In genomic region chr11:89020681-89021305, GRCm38 (mm10) we compare ENCODE assay signal across 15 mouse cellular contexts. TPM values are rescaled to one million over a fixed set of nuclear protein-coding genes. Genes with fewer than 3 reads are reported as not detected.
DNase-seq lines count a peak whose midpoint lies in the region; ATAC-seq and TF ChIP-seq lines count a peak whose summit lies in the region.
"Had no signal": no experiment of that assay in that cellular context is flagged by ENCODE, and none has a peak within 500 bp of the region (broad histone marks: within the 10 kb centered on the region; RNA-seq: fewer than 3 reads in every experiment).

No protein-coding gene starts in this region.

- H3K27me3 ChIP-seq in kidney, adult 2 months (replicated peaks; ENCODE audit: control insufficient read depth, insufficient read depth, low read length), result no peaks in the 10 kb centered on the region
- H3K27me3 ChIP-seq in kidney, embryonic 16.5 days (ENCODE audit: insufficient read depth, low read length), result no peaks in the 10 kb centered on the region
- no peaks in the 10 kb centered on the region for H3K27me3 ChIP-seq in intestine, postnatal 0 days (replicated peaks; ENCODE audit: control insufficient read depth, insufficient read depth, low read length)

- no peaks in the 10 kb centered on the region for H3K9me3 ChIP-seq in kidney, embryonic 16.5 days (ENCODE audit: low read length)
- H3K9me3 ChIP-seq in intestine, postnatal 0 days (ENCODE audit: control insufficient read depth), result no peaks in the 10 kb centered on the region

- H3K36me3 ChIP-seq in kidney, adult 2 months (ENCODE audit: control insufficient read depth, insufficient read depth, low read length), result peaks cover 7% of the 10 kb centered on the region
- peaks cover 11% of the 10 kb centered on the region for H3K36me3 ChIP-seq in kidney, embryonic 16.5 days (ENCODE audit: insufficient read depth, low read length)
- H3K36me3 ChIP-seq in intestine, postnatal 0 days (ENCODE audit: control insufficient read depth, insufficient read depth), result peaks cover 42% of the 10 kb centered on the region

- peak; percentile 29 for DNase-seq in CD4-positive, CD25-positive, alpha-beta regulatory T cell, adult 2 months (ENCODE audit: low read depth, low spot score)
- no peak for DNase-seq in kidney, adult 2 months
- peak; percentile 93 for DNase-seq in ES-CJ7 (ENCODE audit: low read depth, low spot score)
- no peak for DNase-seq in spleen, postnatal 4 days (ENCODE audit: low spot score in 2 of 2)
- DNase-seq: kidney, adult 11 months; layer of hippocampus, postnatal 36 days had no signal

- H3K4me3 ChIP-seq in kidney, adult 2 months (ENCODE audit: insufficient read depth, low read depth, low read length), result no peak overlapping the region
- no peak overlapping the region for H3K4me3 ChIP-seq in kidney, embryonic 16.5 days (ENCODE audit: low read length)
- no peak overlapping the region for H3K4me3 ChIP-seq in intestine, postnatal 0 days (ENCODE audit: low read depth, low read length)

- peak; percentile 28 for TF ChIP-seq CTCF in kidney, adult 2 months (conservative IDR thresholded peaks at IDR 0.05; ENCODE audit: insufficient read depth, insufficient read length, low read depth, low read length)
- peak; percentile 68 for TF ChIP-seq CTCF in intestine, postnatal 0 days (IDR thresholded peaks at IDR 0.05; ENCODE audit: low read depth)

- no peak overlapping the region for H3K27ac ChIP-seq in kidney, adult 2 months (ENCODE audit: insufficient read depth, low read depth, low read length)
- no peak overlapping the region for H3K27ac ChIP-seq in kidney, embryonic 16.5 days (ENCODE audit: low read length)
- peak overlapping the region; percentile 79; the same call in 1 of the 2 replicates for H3K27ac ChIP-seq in intestine, postnatal 0 days (ENCODE audit: low read depth, low read length)
- H3K27ac ChIP-seq: macrophage had no signal

- no peak overlapping the region for H3K4me2 ChIP-seq in kidney, embryonic 16.5 days (replicated peaks; ENCODE audit: low read depth, low read length)
- H3K4me2 ChIP-seq in intestine, postnatal 0 days (replicated peaks; ENCODE audit: low read depth), result no peak overlapping the region

- H3K4me1 ChIP-seq in kidney, adult 2 months (ENCODE audit: control insufficient read depth, insufficient read depth, low read length), result peaks cover 13% of the 10 kb centered on the region; the same call in 1 of the 2 replicates
- peaks cover 6% of the 10 kb centered on the region for H3K4me1 ChIP-seq in kidney, embryonic 16.5 days (ENCODE audit: insufficient read depth, low read length)
- H3K4me1 ChIP-seq in intestine, postnatal 0 days (replicated peaks; ENCODE audit: control insufficient read depth, insufficient read depth, low read length), result peaks cover 10% of the 10 kb centered on the region; the same call in 1 of the 2 replicates

- 72% methylated on average over 9 of the region's 9 CpGs for WGBS in kidney, adult 2 months
- 72% methylated on average over 9 of the region's 9 CpGs for WGBS in kidney, embryonic 16.5 days
- WGBS in intestine, postnatal 0 days, result 60% methylated on average over 9 of the region's 9 CpGs

- TF ChIP-seq POLR2A in kidney, adult 2 months (IDR thresholded peaks at IDR 0.05; ENCODE audit: low read depth, low read length), result no peak

- ATAC-seq in CD4-positive, CD25-positive, alpha-beta regulatory T cell, adult 4 months, result no peak
- no peak for ATAC-seq in kidney, embryonic 16.5 days (ENCODE audit: low FRiP score, low TSS enrichment)
- ATAC-seq in intestine, postnatal 0 days, result no peak
- ATAC-seq in megakaryocyte, adult 5-6 weeks (ENCODE audit: poor library complexity, severe bottlenecking), result no peak

- H3K9ac ChIP-seq in kidney, embryonic 16.5 days (replicated peaks; ENCODE audit: low read length), result no peak overlapping the region
- no peak overlapping the region for H3K9ac ChIP-seq in intestine, postnatal 0 days (ENCODE audit: low read depth, low read length)

RNA-seq across cellular contexts. Expression of gene Trim25, which starts 21.6 kb away (rescaled TPM):
- polyA plus RNA-seq in CD4-positive, CD25-positive, alpha-beta regulatory T cell, adult 4 months (2017; shearing (Covaris generic)), result 10 to 100 TPM; 14.0 to 25.6 TPM
- 27.3 and 35.0 TPM in 2 replicates for polyA plus RNA-seq in kidney, adult 2 months (2012; rRNA removed)
- polyA plus RNA-seq in kidney, embryonic 16.5 days (2015; fragmentation: Nextera tagmentation; extraction: Ambion mirVana), result 17.0 and 17.8 TPM in 2 replicates
- polyA plus RNA-seq in intestine, postnatal 0 days (2015; fragmentation: Nextera tagmentation; extraction: Ambion mirVana), result 24.2 and 26.2 TPM in 2 replicates
- total RNA-seq in megakaryocyte, adult 5-6 weeks (2015), result 33.4 and 33.7 TPM in 2 replicates
- 24.5 and 28.7 TPM in 2 replicates for total RNA-seq in megakaryocyte, adult 5-6 weeks (2017)

RNA-seq across cellular contexts. Expression of gene Dgke, which starts 45.9 kb away (rescaled TPM):
- 1 to 10 TPM; 4.6 to 7.3 TPM for polyA plus RNA-seq in CD4-positive, CD25-positive, alpha-beta regulatory T cell, adult 4 months (2017; shearing (Covaris generic))
- polyA plus RNA-seq in kidney, adult 2 months (2012; rRNA removed), result 2.4 and 2.8 TPM in 2 replicates
- polyA plus RNA-seq in kidney, embryonic 16.5 days (2015; fragmentation: Nextera tagmentation; extraction: Ambion mirVana), result 4.0 and 4.3 TPM in 2 replicates
- 1.7 and 2.0 TPM in 2 replicates for polyA plus RNA-seq in intestine, postnatal 0 days (2015; fragmentation: Nextera tagmentation; extraction: Ambion mirVana)
- 1.1 and 1.3 TPM in 2 replicates for total RNA-seq in megakaryocyte, adult 5-6 weeks (2015)
- 2.6 and 2.7 TPM in 2 replicates for total RNA-seq in megakaryocyte, adult 5-6 weeks (2017)

RNA-seq across cellular contexts. Expression of gene Coil, which starts 50.7 kb away (rescaled TPM):
- 1 to 10 TPM; 6.0 to 9.6 TPM for polyA plus RNA-seq in CD4-positive, CD25-positive, alpha-beta regulatory T cell, adult 4 months (2017; shearing (Covaris generic))
- polyA plus RNA-seq in kidney, adult 2 months (2012; rRNA removed), result 3.1 and 3.6 TPM in 2 replicates
- polyA plus RNA-seq in kidney, embryonic 16.5 days (2015; fragmentation: Nextera tagmentation; extraction: Ambion mirVana), result 16.7 and 17.4 TPM in 2 replicates
- 4.1 and 4.6 TPM in 2 replicates for polyA plus RNA-seq in intestine, postnatal 0 days (2015; fragmentation: Nextera tagmentation; extraction: Ambion mirVana)
- total RNA-seq in megakaryocyte, adult 5-6 weeks (2015), result 6.6 and 7.2 TPM in 2 replicates
- total RNA-seq in megakaryocyte, adult 5-6 weeks (2017), result 6.4 and 7.0 TPM in 2 replicates

RNA-seq across cellular contexts. Expression of gene Gm525, which starts 52.8 kb away (rescaled TPM):
- polyA plus RNA-seq in CD4-positive, CD25-positive, alpha-beta regulatory T cell, adult 4 months (2017; shearing (Covaris generic)), result not detected
- polyA plus RNA-seq in kidney, adult 2 months (2012; rRNA removed), result 0.69 and 1.6 TPM in 2 replicates
- 0.41 and 0.69 TPM in 2 replicates for polyA plus RNA-seq in kidney, embryonic 16.5 days (2015; fragmentation: Nextera tagmentation; extraction: Ambion mirVana)
- 0.93 and 1.7 TPM in 2 replicates for polyA plus RNA-seq in intestine, postnatal 0 days (2015; fragmentation: Nextera tagmentation; extraction: Ambion mirVana)
- not detected in 2 replicates for total RNA-seq in megakaryocyte, adult 5-6 weeks (2015)
- total RNA-seq in megakaryocyte, adult 5-6 weeks (2017), result not detected in 2 replicates
- total RNA-seq: common myeloid progenitor, adult 5-6 weeks; granulocyte monocyte progenitor cell, adult 5-6 weeks; layer of hippocampus, postnatal 36 days had no signal
- polyA plus RNA-seq: forebrain, embryonic 11.5 days; macrophage; neural tube, embryonic 14.5 days had no signal

RNA-seq across cellular contexts. Expression of gene Elobl, which starts 54.1 kb away (rescaled TPM):
- not detected for polyA plus RNA-seq in CD4-positive, CD25-positive, alpha-beta regulatory T cell, adult 4 months (2017; shearing (Covaris generic))
- 0.92 and 1.5 TPM in 2 replicates for polyA plus RNA-seq in kidney, adult 2 months (2012; rRNA removed)
- not detected in 2 replicates for polyA plus RNA-seq in kidney, embryonic 16.5 days (2015; fragmentation: Nextera tagmentation; extraction: Ambion mirVana)
- polyA plus RNA-seq in intestine, postnatal 0 days (2015; fragmentation: Nextera tagmentation; extraction: Ambion mirVana), result not detected in 2 replicates
- not detected in 2 replicates for total RNA-seq in megakaryocyte, adult 5-6 weeks (2015)
- not detected in 2 replicates for total RNA-seq in megakaryocyte, adult 5-6 weeks (2017)
- total RNA-seq: common myeloid progenitor, adult 5-6 weeks; granulocyte monocyte progenitor cell, adult 5-6 weeks; layer of hippocampus, postnatal 36 days had no signal
- polyA plus RNA-seq: forebrain, embryonic 11.5 days; macrophage; neural tube, embryonic 14.5 days had no signal

Comparison
In these comparisons a context has a peak if more than half of its experiments do, and no peak if none do; other contexts are left out.
1. DNase-seq: peak in CD4-positive, CD25-positive, alpha-beta regulatory T cell, adult 2 months (single experiment) and ES-CJ7 (single experiment); none in kidney, adult 2 months (single experiment) and spleen, postnatal 4 days (0 of 2).